In the genomic region with DNA sequence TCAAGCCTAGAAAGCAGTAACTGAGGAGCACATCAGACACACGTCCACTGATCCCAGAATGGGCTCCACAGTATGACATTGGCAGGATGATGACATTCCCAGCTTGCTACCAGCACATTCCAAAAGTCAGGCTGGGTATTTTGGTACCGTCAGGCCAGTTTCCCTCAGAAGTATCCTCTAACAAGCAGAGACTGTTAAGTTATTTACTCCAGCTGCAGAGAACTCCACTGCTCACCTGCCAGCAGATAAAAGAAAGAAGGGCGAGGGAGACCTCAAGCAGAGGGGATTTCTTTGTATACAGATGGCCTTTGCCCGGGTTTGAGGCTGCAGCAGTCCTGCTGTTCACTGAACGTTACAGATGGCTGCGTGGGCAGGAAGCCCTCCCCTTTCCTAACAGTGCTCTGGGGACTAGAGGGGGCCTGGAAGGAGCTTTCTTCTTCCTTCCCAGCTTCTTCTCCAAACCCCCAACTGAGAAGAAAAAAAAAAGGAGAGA, we compare ENCODE assay signal across 8 mouse cellular contexts.
DNase-seq lines count a peak whose midpoint lies in the region; ATAC-seq lines count a peak whose summit lies in the region.

No protein-coding gene starts in this region.

- no peak overlapping the region for H3K4me3 ChIP-seq in kidney, embryonic 14.5 days (ENCODE audit: low read length)
- no peak overlapping the region for H3K4me3 ChIP-seq in lung, embryonic 16.5 days (ENCODE audit: low read length)

- H3K9me3 ChIP-seq in kidney, embryonic 14.5 days (ENCODE audit: control insufficient read depth, low read length): no peaks in the 10 kb centered on the region
- no peaks in the 10 kb centered on the region for H3K9me3 ChIP-seq in lung, embryonic 16.5 days (ENCODE audit: control insufficient read depth, low read length)

- peak; percentile 78; the same call in 1 of the 2 replicates for ATAC-seq in kidney, embryonic 14.5 days (ENCODE audit: low FRiP score, low TSS enrichment)
- ATAC-seq in lung, embryonic 16.5 days (ENCODE audit: low read depth): peak; percentile 81

- H3K36me3 ChIP-seq in kidney, embryonic 14.5 days (ENCODE audit: control insufficient read depth, insufficient read depth, low read length): no peaks in the 10 kb centered on the region
- H3K36me3 ChIP-seq in lung, embryonic 16.5 days (ENCODE audit: control insufficient read depth, insufficient read depth, low read length): no peaks in the 10 kb centered on the region

- no peak overlapping the region for H3K9ac ChIP-seq in kidney, embryonic 14.5 days (ENCODE audit: low read depth, low read length)
- no peak overlapping the region for H3K9ac ChIP-seq in lung, embryonic 16.5 days (ENCODE audit: low read length)

- H3K4me2 ChIP-seq in kidney, embryonic 14.5 days (replicated peaks; ENCODE audit: low read depth, low read length): no peak overlapping the region; the same call in 1 of the 2 replicates
- peak overlapping the region; percentile 19 for H3K4me2 ChIP-seq in lung, embryonic 16.5 days (ENCODE audit: low read depth, low read length)

- 3% methylated on average over 6 of the region's 6 CpGs for WGBS in kidney, embryonic 14.5 days
- 7% methylated on average over 6 of the region's 6 CpGs for WGBS in lung, embryonic 16.5 days

- no peaks in the 10 kb centered on the region for H3K27me3 ChIP-seq in kidney, embryonic 14.5 days (ENCODE audit: control insufficient read depth, insufficient read depth, low read length)
- H3K27me3 ChIP-seq in lung, embryonic 16.5 days (ENCODE audit: control insufficient read depth, insufficient read depth, low read depth, low read length): no peaks in the 10 kb centered on the region

- H3K27ac ChIP-seq in kidney, embryonic 14.5 days (ENCODE audit: low read depth, low read length): no peak overlapping the region; the same call in 1 of the 2 replicates
- peak overlapping the region; percentile 66 for H3K27ac ChIP-seq in lung, embryonic 16.5 days (ENCODE audit: low read length)

- DNase-seq in kidney, adult 11 months: no peak
- peak; percentile 68 for DNase-seq in embryo, embryonic 10 days (ENCODE audit: low spot score)
- peak; percentile 62 for DNase-seq in heart, adult 8-10 months (ENCODE audit: low spot score)
- peak; percentile 19 for DNase-seq in thymus, postnatal 4 days
- no peak for DNase-seq in layer of hippocampus, adult 11-12 months (ENCODE audit: low spot score)
- DNase-seq in gastrocnemius, adult 18-20 months (ENCODE audit: low spot score): no peak

- peaks cover 3% of the 10 kb centered on the region; the same call in 1 of the 2 replicates for H3K4me1 ChIP-seq in kidney, embryonic 14.5 days (ENCODE audit: control insufficient read depth, insufficient read depth, low read length)
- peaks cover 6% of the 10 kb centered on the region; the same call in 1 of the 2 replicates for H3K4me1 ChIP-seq in lung, embryonic 16.5 days (replicated peaks; ENCODE audit: control insufficient read depth, insufficient read depth, low read length)

Comparison
In these comparisons a context has a peak if more than half of its experiments do, and no peak if none do; other contexts are left out.
1. DNase-seq: peak in embryo, embryonic 10 days (single experiment), heart, adult 8-10 months (single experiment) and thymus, postnatal 4 days (single experiment); none in kidney, adult 11 months (single experiment), layer of hippocampus, adult 11-12 months (single experiment) and gastrocnemius, adult 18-20 months (single experiment).